Mouse (Mus musculus) lung, embryonic 16.5 days (tissue): ENCODE results near the gene B9d2. TPM values are rescaled to one million over a fixed set of nuclear protein-coding genes. Genes with fewer than 3 reads are reported as not detected.
A peak's percentile ranks its signal among the peaks of the same experiment; 100 is the strongest.

ENCODE experiments used
- ATAC-seq: fragments of 200-750 bp; cut with Nextera tagmentation; 2 replicates; pipeline ENCODE4 v1.8.0; 2017; ENCODE audit warnings: low read depth, mild to moderate bottlenecking, moderate library complexity
- H3K27ac ChIP-seq: fragments of 300-500 bp; sonication (generic); 2 replicates; pipeline ENCODE4 v1.5.1; 2014; ENCODE audit warnings: mild to moderate bottlenecking, control low read depth, low read length
- H3K27me3 ChIP-seq: fragments of 300-500 bp; sonication (generic); 2 replicates; pipeline ENCODE4 v1.6.1; 2014; ENCODE audit warnings: low read depth, low read length, mixed read lengths; ENCODE audit not compliant: control insufficient read depth, insufficient read depth
- H3K36me3 ChIP-seq: fragments of 300-500 bp; sonication (generic); 2 replicates; pipeline ENCODE4 v1.6.1; 2014; ENCODE audit warnings: low read length; ENCODE audit not compliant: control insufficient read depth, insufficient read depth
- H3K4me1 ChIP-seq: fragments of 300-500 bp; sonication (generic); replicated peaks from 2 replicates; pipeline ENCODE4 v1.6.1; 2014; ENCODE audit warnings: low read length, mixed read lengths; ENCODE audit not compliant: control insufficient read depth, insufficient read depth
- H3K4me2 ChIP-seq: fragments of 300-500 bp; sonication (generic); 2 replicates; pipeline ENCODE4 v1.6.1; 2014; ENCODE audit warnings: low read depth, low read length, control low read depth
- H3K4me3 ChIP-seq: fragments of 300-500 bp; sonication (generic); 2 replicates; pipeline ENCODE4 v1.5.1; 2014; ENCODE audit warnings: mild to moderate bottlenecking, low read length, control low read depth
- H3K9ac ChIP-seq: fragments of 300-500 bp; sonication (generic); 2 replicates; pipeline ENCODE4 v1.6.1; 2014; ENCODE audit warnings: low read length, control low read depth
- H3K9me3 ChIP-seq: fragments of 300-500 bp; sonication (generic); 2 replicates; pipeline ENCODE4 v1.6.1; 2016; ENCODE audit warnings: low read length; ENCODE audit not compliant: control insufficient read depth
- WGBS: fragments of 180-500 bp; shearing (Covaris S2); extraction: QIAGEN DNeasy Blood & Tissue Kit; methylation state at CpG from one replicate; pipeline ENCODE4 v1.1.7; 2014; 5-methylcytosine and 5-hydroxymethylcytosine counted together
- polyA plus RNA-seq: library from polyadenylated mRNA; unstranded; fragments of >200 nt; fragmentation: Nextera tagmentation; extraction: Ambion mirVana; gene quantifications from 2 replicates; pipeline ENCODE4 v1.2.1, GENCODE M21; 2015

The B9d2 gene
- polyA plus RNA-seq, 1 experiment from 2014 or later: 33.1 TPM

- Histone ChIP-seq H3K9ac (no peak overlapping the region), H3K27me3 (no peaks in the 10 kb centered on the region), H3K36me3 (no peaks in the 10 kb centered on the region), H3K4me3 (no peak overlapping the region), H3K27ac (no peak overlapping the region), H3K4me1 (no peaks in the 10 kb centered on the region), H3K4me2 (no peak overlapping the region), H3K9me3 (no peaks in the 10 kb centered on the region)
- no peak for ATAC-seq
- WGBS: 67% methylated on average over 5 of the region's 5 CpGs
These were observed 30.7 kb upstream of the B9d2 start for GRCm38 (mm10) chr7:25649839-25650238.

- Histone ChIP-seq H3K27ac (no peak overlapping the region), H3K4me2 (no peak overlapping the region), H3K4me3 (no peak overlapping the region), H3K9ac (no peak overlapping the region), H3K27me3 (no peaks in the 10 kb centered on the region), H3K36me3 (no peaks in the 10 kb centered on the region), H3K4me1 (no peaks in the 10 kb centered on the region), H3K9me3 (no peaks in the 10 kb centered on the region)
- ATAC-seq: no peak
- 85% methylated on average over 8 of the region's 8 CpGs for WGBS
These were observed 29.3 kb upstream of the B9d2 start for GRCm38 (mm10) chr7:25651281-25651680.

- 58% methylated on average over 12 of the region's 12 CpGs for WGBS
- no peaks in the 10 kb centered on the region for H3K27me3 ChIP-seq
- peaks cover 4% of the 10 kb centered on the region for H3K4me1 ChIP-seq
- no peak overlapping the region for H3K4me2 ChIP-seq
- H3K4me3 ChIP-seq: no peak overlapping the region
- no peak overlapping the region for H3K27ac ChIP-seq
- H3K9me3 ChIP-seq: no peaks in the 10 kb centered on the region
- ATAC-seq: no peak
- H3K9ac ChIP-seq: no peak overlapping the region
- H3K36me3 ChIP-seq: no peaks in the 10 kb centered on the region
These were observed 28.3 kb upstream of the B9d2 start for GRCm38 (mm10) chr7:25652244-25652759.

GRCm38 (mm10) chr7:25655601-25656428, 24.8 kb upstream of the B9d2 start:
- Histone ChIP-seq H3K9me3 (no peaks in the 10 kb centered on the region), H3K4me1 (peaks cover 15% of the 10 kb centered on the region), H3K27me3 (no peaks in the 10 kb centered on the region), H3K4me3 (no peak overlapping the region), H3K27ac (no peak overlapping the region), H3K36me3 (no peaks in the 10 kb centered on the region), H3K9ac (no peak overlapping the region), H3K4me2 (no peak overlapping the region)
- 68% methylated on average over 11 of the region's 11 CpGs for WGBS
- no peak for ATAC-seq

GRCm38 (mm10) chr7:25657785-25658184, 22.8 kb upstream of the B9d2 start:
- WGBS: 25% methylated on average over 10 of the region's 10 CpGs
- H3K27ac ChIP-seq: no peak overlapping the region
- ATAC-seq: no peak

GRCm38 (mm10) chr7:25658657-25659472, 21.7 kb upstream of the B9d2 start, which contains the start of the genes Bckdha and Exosc5:
TSS of gene Bckdha (minus strand) at chr7:25658981.
TSS of gene Exosc5 (plus strand) at chr7:25659164.
- Histone ChIP-seq H3K4me1 (peaks cover 15% of the 10 kb centered on the region), H3K27me3 (no peaks in the 10 kb centered on the region), H3K9me3 (no peaks in the 10 kb centered on the region), H3K36me3 (0 out of 2 replicates have a peak, but pooled peaks cover 3% of the 10 kb centered on the region), H3K9ac (peak within 1 kb of the TSS; percentile 82), H3K4me3 (peak within 1 kb of the TSS; percentile 81), H3K4me2 (peak within 1 kb of the TSS; percentile 84), H3K27ac (peak within 1 kb of the TSS; percentile 88)
- WGBS: under 1% methylated on average over 50 of the region's 50 CpGs
- peak; percentile 99 for ATAC-seq

More at GRCm38 (mm10) chr7:25657785-25658184, 22.8 kb upstream of the B9d2 start:
- peaks cover 15% of the 10 kb centered on the region for H3K4me1 ChIP-seq
- H3K27me3 ChIP-seq: no peaks in the 10 kb centered on the region
- peak overlapping the region; percentile 84 for H3K4me2 ChIP-seq
- peak overlapping the region; percentile 82 for H3K9ac ChIP-seq
- peak overlapping the region; percentile 81 for H3K4me3 ChIP-seq
- no peaks in the 10 kb centered on the region for H3K9me3 ChIP-seq
- no peaks in the 10 kb centered on the region for H3K36me3 ChIP-seq

- 92% methylated on average over 8 of the region's 8 CpGs for WGBS
- H3K4me2 ChIP-seq: no peak overlapping the region
- H3K36me3 ChIP-seq: peaks cover 19% of the 10 kb centered on the region
- no peak overlapping the region for H3K9ac ChIP-seq
- H3K27me3 ChIP-seq: no peaks in the 10 kb centered on the region
- no peak for ATAC-seq
- no peak overlapping the region for H3K27ac ChIP-seq
- 0 out of 2 replicates have a peak, but pooled peaks cover 3% of the 10 kb centered on the region for H3K4me1 ChIP-seq
- H3K4me3 ChIP-seq: no peak overlapping the region
- no peaks in the 10 kb centered on the region for H3K9me3 ChIP-seq
These were observed 14.2 kb upstream of the B9d2 start for GRCm38 (mm10) chr7:25666381-25666780.

- Histone ChIP-seq H3K9me3 (no peaks in the 10 kb centered on the region), H3K9ac (no peak overlapping the region), H3K4me2 (no peak overlapping the region), H3K36me3 (peaks cover 15% of the 10 kb centered on the region), H3K4me3 (no peak overlapping the region), H3K27ac (no peak overlapping the region), H3K4me1 (0 out of 2 replicates have a peak, but pooled peaks cover 3% of the 10 kb centered on the region), H3K27me3 (peaks cover 8% of the 10 kb centered on the region)
- WGBS: 80% methylated on average over 10 of the region's 10 CpGs
- ATAC-seq: no peak
These were observed 11.4 kb upstream of the B9d2 start for GRCm38 (mm10) chr7:25669158-25669557.

GRCm38 (mm10) chr7:25669631-25670030, 10.9 kb upstream of the B9d2 start:
- Histone ChIP-seq H3K9ac (no peak overlapping the region), H3K36me3 (peaks cover 13% of the 10 kb centered on the region), H3K4me3 (no peak overlapping the region), H3K4me2 (no peak overlapping the region), H3K27ac (no peak overlapping the region), H3K9me3 (no peaks in the 10 kb centered on the region), H3K4me1 (peaks cover 5% of the 10 kb centered on the region), H3K27me3 (peaks cover 13% of the 10 kb centered on the region)
- no peak for ATAC-seq
- WGBS: 81% methylated on average over 9 of the region's 9 CpGs
